Mouse (Mus musculus) liver, embryonic 18 days (tissue): Measurements from ENCODE around the gene Gemin6. TPM values are rescaled to one million over a fixed set of nuclear protein-coding genes. Genes with fewer than 3 reads are reported as not detected.

Experiments used
- polyA plus RNA-seq: library from polyadenylated mRNA; depleted of rRNA; stranded (reverse); fragments of >200 nt; gene quantifications from 2 replicates; pipeline ENCODE4 v1.2.3, GENCODE M21; 2012; rRNA removed

Gene Gemin6
- 8.8 and 9.0 TPM in 2 replicates for polyA plus RNA-seq

DNA sequence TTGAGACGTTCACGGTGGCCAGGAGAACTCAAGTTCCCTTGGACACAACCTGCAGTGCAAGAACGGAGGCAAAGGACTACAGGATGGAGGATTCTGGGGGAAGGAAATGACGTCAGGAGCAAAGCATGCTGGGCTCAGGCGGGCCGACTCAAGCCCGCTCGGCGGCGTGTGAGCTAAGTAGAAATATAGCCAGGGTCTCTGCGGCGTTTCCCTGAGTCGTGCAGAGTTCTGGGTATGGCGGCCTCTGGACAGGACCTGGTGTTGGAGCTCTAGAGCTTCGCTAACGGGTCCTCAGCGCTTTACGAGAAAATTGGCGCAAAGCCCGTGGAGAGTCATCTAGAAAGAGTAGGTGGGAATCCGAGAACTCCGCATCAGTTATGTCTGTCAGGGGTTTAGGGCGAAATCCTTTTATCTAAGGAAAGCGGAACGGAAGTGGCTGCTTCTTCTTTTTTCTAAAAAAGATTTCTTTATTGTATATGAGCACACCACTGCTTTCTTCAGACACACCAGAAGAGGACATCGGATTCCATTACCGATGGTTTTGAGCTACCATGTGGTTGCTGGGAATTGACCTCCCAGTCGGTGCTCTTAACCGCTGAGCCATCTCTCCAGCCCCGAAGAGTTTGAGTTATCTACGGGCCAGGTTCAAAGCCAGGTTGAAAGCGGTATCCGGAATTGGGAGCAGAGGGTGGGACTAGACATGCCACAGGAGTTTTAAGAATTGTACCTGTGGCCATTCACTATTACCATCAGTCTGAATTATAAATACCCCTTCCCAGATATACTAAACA, at the start of gene Gemin6:
Gene Gemin6, plus strand, starts transcription at position 116 of the 791 bp plus-strand sequence.

DNA sequence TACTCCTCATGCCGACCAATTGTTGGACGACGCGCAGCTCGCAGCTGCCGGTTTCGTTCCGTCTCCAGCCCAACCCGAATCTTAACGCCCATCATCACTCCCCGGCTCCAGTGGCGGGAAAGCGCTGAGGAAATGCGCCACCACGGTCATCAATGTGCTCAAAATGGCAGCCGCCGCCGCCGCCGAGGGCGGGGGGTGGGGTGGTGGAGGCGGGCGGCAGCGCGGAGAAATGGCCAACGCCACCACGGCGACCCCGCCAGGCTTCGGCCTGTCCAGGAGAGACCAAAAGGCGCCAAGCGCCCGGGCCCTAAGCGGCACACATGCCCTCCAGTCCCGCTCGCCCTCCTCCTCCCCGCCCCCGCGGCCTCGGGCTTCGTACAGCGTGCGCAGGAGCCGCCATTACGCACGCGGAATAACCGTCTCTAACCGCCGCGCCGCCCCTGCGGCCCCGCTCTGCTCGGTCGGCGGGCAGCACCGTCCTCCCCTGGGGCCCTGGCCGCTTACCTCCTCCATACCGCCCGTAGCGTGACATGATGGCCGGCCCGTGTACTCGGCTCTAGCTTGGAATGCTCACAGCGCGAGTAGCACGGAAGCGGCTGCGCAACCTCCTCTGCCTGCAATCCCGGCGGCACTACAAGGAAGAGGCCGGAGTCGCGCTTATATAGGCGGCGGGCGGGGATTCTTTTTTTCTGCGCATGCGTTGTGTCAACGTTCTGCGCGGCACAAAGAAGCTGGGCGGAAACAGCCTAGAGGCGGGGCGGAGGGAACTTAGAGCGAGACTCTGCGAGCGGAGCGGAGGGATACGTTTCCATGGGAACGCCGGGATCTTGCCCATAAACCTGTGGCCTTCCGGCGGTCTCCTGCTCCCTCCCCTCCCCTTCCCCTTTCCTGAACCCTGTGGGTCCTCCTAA, 17.3 kb upstream of the Gemin6 start, which contains the start of the genes Srsf7 and Ttc39d:
Gene Srsf7, minus strand, starts transcription at position 637 of the 911 bp plus-strand sequence.
Gene Ttc39d, plus strand, starts transcription at position 790 of the 911 bp plus-strand sequence.

Other genes with a start within 250 kb of the Gemin6 start
- gene Hnrnpll, start 162.1 kb upstream of the Gemin6 start, polyA plus RNA-seq = 18.6 and 20.2 TPM in 2 replicates
- 35.6 and 38.2 TPM in 2 replicates for gene Galm, start 97.0 kb upstream of the Gemin6 start, polyA plus RNA-seq
- 106 and 109 TPM in 2 replicates for gene Srsf7, start 17.1 kb upstream of the Gemin6 start, polyA plus RNA-seq
- 0.01 TPM in 2 replicates for gene Ttc39d, start 17.0 kb upstream of the Gemin6 start, polyA plus RNA-seq
- 3.2 and 3.5 TPM in 2 replicates for gene Morn2, start 65.8 kb downstream of the Gemin6 start, polyA plus RNA-seq
- 6.1 and 6.9 TPM in 2 replicates for gene Dhx57, start 66.0 kb downstream of the Gemin6 start, polyA plus RNA-seq
- gene Arhgef33, start 83.0 kb downstream of the Gemin6 start, polyA plus RNA-seq = 0.08 and 0.21 TPM in 2 replicates
- gene Gm10190, start 149.1 kb downstream of the Gemin6 start, polyA plus RNA-seq = 0.20 TPM in 1 of 2 replicates, not detected in the other